24 mouse cellular contexts compared by ENCODE assay signal in genomic region chr3:142541391-142541790, GRCm38 (mm10). TPM values are rescaled to one million over a fixed set of nuclear protein-coding genes. Genes with fewer than 3 reads are reported as not detected.
DNase-seq lines count a peak whose midpoint lies in the region; TF ChIP-seq lines count a peak whose summit lies in the region.
"Had no signal": no experiment of that assay in that cellular context is flagged by ENCODE, and none has a peak within 500 bp of the region (broad histone marks: within the 10 kb centered on the region; RNA-seq: fewer than 3 reads in every experiment).

No protein-coding gene starts in this region.

- H3K79me2 ChIP-seq in CH12.LX (replicated peaks; ENCODE audit: control insufficient read depth, extremely low read depth, insufficient read depth, poor library complexity, severe bottlenecking) = no peaks in the 10 kb centered on the region

- no peak overlapping the region for H3K4me3 ChIP-seq in CH12.LX (replicated peaks in 1 of 3; ENCODE audit: low read depth in 2 of 3, low read length in 2 of 3, poor library complexity in 1 of 3)
- H3K4me3 ChIP-seq: embryonic facial prominence, embryonic 10.5 days; embryonic facial prominence, embryonic 12.5 days; forebrain, embryonic 13.5 days; forebrain, embryonic 15.5 days had no signal

- peaks cover 3 to 22% of the 10 kb centered on the region in 2 experiments for H3K36me3 ChIP-seq in CH12.LX (replicated peaks in 1 of 2; ENCODE audit: control insufficient read depth in 1 of 2, insufficient read depth in 1 of 2, low read length in 1 of 2)
- H3K36me3 ChIP-seq: embryonic facial prominence, embryonic 10.5 days; embryonic facial prominence, embryonic 12.5 days; forebrain, embryonic 15.5 days had no signal

- dilution Hi-C loops in CH12.LX (cut with MboI; ENCODE audit: extremely low pct_ligation_motif_present, extremely low pct_unique_long_range_greater_than_20kb, low sequenced_read_pairs) = no loop called here

- TF ChIP-seq RAD21 in CH12.LX (IDR thresholded peaks at IDR 0.05; ENCODE audit: low read depth, low read length) = no peak

- DNase-seq in adrenal gland, adult (ENCODE audit: inconsistent age in 2 of 2, low spot score in 1 of 2) = peak; percentile 42 to 77
- no peak for DNase-seq in adrenal gland, adult 18-20 months (ENCODE audit: low spot score in 2 of 2)
- peak; percentile 24 for DNase-seq in adrenal gland, adult 8-10 months
- DNase-seq in adrenal gland, postnatal 10 days = no peak
- DNase-seq in CH12.LX (ENCODE audit: extremely low read depth) (no peak), R1 (ENCODE audit: low read depth, low spot score) (peak; percentile 25)
- DNase-seq in urinary bladder, postnatal 4 days (ENCODE audit: low spot score in 2 of 2) = no peak
- no peak for DNase-seq in kidney, adult 11 months
- DNase-seq: B cell, adult 2 months; cerebellum, adult 11-12 months; cerebellum, adult 2 months; cerebellum, adult 9-10 months; cerebellum, postnatal 10 days; cerebellum, postnatal 25 days; forebrain, postnatal 0 days had no signal

- H3K9ac ChIP-seq in CH12.LX (ENCODE audit: insufficient read depth, low read depth) = no peak overlapping the region
- H3K9ac ChIP-seq: embryonic facial prominence, embryonic 12.5 days; forebrain, embryonic 13.5 days; forebrain, embryonic 15.5 days; forebrain, postnatal 0 days had no signal

- TF ChIP-seq EP300 in CH12.LX (IDR thresholded peaks at IDR 0.05; ENCODE audit: low read length) = no peak

- no peak overlapping the region for H3K4me2 ChIP-seq in CH12.LX (ENCODE audit: insufficient read depth, low read depth, poor library complexity, severe bottlenecking)
- H3K4me2 ChIP-seq: embryonic facial prominence, embryonic 12.5 days; forebrain, embryonic 13.5 days; forebrain, embryonic 15.5 days had no signal

- no peaks in the 10 kb centered on the region for H3K9me3 ChIP-seq in CH12.LX (replicated peaks; ENCODE audit: low read length)
- H3K9me3 ChIP-seq: embryonic facial prominence, embryonic 10.5 days; embryonic facial prominence, embryonic 12.5 days; forebrain, embryonic 13.5 days; forebrain, embryonic 15.5 days had no signal

- TF ChIP-seq POLR2A in CH12.LX (IDR thresholded peaks at IDR 0.05; ENCODE audit: low read depth, low read length) = no peak

- TF ChIP-seq CTCF in CH12.LX (conservative IDR thresholded peaks at IDR 0.05 in 1 of 2, IDR thresholded peaks at IDR 0.05 in 1 of 2; ENCODE audit: low read depth in 2 of 2, low read length in 2 of 2) = no peak

- peaks cover 0 to 10% of the 10 kb centered on the region in 2 experiments; a peak in 2 of 4 replicates for H3K4me1 ChIP-seq in CH12.LX (ENCODE audit: control insufficient read depth in 1 of 2, insufficient read depth in 2 of 2)
- H3K4me1 ChIP-seq: embryonic facial prominence, embryonic 10.5 days; embryonic facial prominence, embryonic 12.5 days; forebrain, embryonic 13.5 days; forebrain, embryonic 15.5 days had no signal

- no peak overlapping the region for H3K27ac ChIP-seq in CH12.LX (ENCODE audit: insufficient read depth, low read depth)
- H3K27ac ChIP-seq: embryonic facial prominence, embryonic 10.5 days; embryonic facial prominence, embryonic 12.5 days; forebrain, embryonic 13.5 days; forebrain, embryonic 15.5 days had no signal

- H3K27me3 ChIP-seq in CH12.LX (replicated peaks) = no peaks in the 10 kb centered on the region
- H3K27me3 ChIP-seq: embryonic facial prominence, embryonic 12.5 days; forebrain, embryonic 13.5 days; forebrain, embryonic 15.5 days; Patski had no signal

- in situ Hi-C loops in CH12.LX (cut with MboI; ENCODE audit: low pct_ligation_motif_present, low pct_unique_long_range_greater_than_20kb, low sequenced_read_pairs) = no loop called here

TF ChIP-seq in CH12.LX, 34 proteins besides CTCF, POLR2A, EP300 and RAD21:
- TF ChIP-seq USF2 (conservative IDR thresholded peaks at IDR 0.05; ENCODE audit: low read depth, low read length) = no peak
- TF ChIP-seq JUND (conservative IDR thresholded peaks at IDR 0.05; ENCODE audit: low read depth, low read length) = peak; percentile 81
- no peak for TF ChIP-seq IRF4 (IDR thresholded peaks at IDR 0.05; ENCODE audit: low read depth, low read length)
- no peak for TF ChIP-seq MAX (IDR thresholded peaks at IDR 0.05; ENCODE audit: low read length)

RNA-seq across cellular contexts. Expression of gene Gbp7, which starts 11.2 kb away (rescaled TPM):
- 10 to 100 TPM; 12.6 to 17.9 TPM for total RNA-seq in adrenal gland, adult 18-20 months (2021)
- 10 to 100 TPM; 16.1 to 23.3 (median 17.2) TPM for total RNA-seq in adrenal gland, adult 8-10 months (2022)
- 10 to 100 TPM in 1 of 2 experiments, 1 to 10 TPM in 1; 9.8 to 13.5 TPM for total RNA-seq in adrenal gland, postnatal 10 days (2021)
- total RNA-seq in CH12.LX (2012; rRNA removed) = 5.7 and 8.1 TPM in 2 replicates
- 2.7 and 2.8 TPM in 2 replicates for total RNA-seq in CH12.LX (2014; rRNA removed)
- 2.5 and 2.7 TPM in 2 replicates for polyA plus RNA-seq in CH12.LX (2012; ENCODE audit: insufficient read length, low read depth)

RNA-seq across cellular contexts. Expression of gene Gbp3, which starts 18.4 kb away (rescaled TPM):
- 10 to 100 TPM in 1 of 2 experiments, 1 to 10 TPM in 1; 9.4 to 16.9 TPM for total RNA-seq in adrenal gland, adult 18-20 months (2021)
- total RNA-seq in adrenal gland, adult 8-10 months (2022) = 10 to 100 TPM in 2 of 4 experiments, 1 to 10 TPM in 2; 7.1 to 14.0 (median 9.8) TPM
- 10 to 100 TPM; 11.8 to 15.4 TPM for total RNA-seq in adrenal gland, postnatal 10 days (2021)
- 80.8 and 91.4 TPM in 2 replicates for total RNA-seq in CH12.LX (2012; rRNA removed)
- total RNA-seq in CH12.LX (2014; rRNA removed) = 89.0 and 99.1 TPM in 2 replicates
- polyA plus RNA-seq in CH12.LX (2012; ENCODE audit: insufficient read length, low read depth) = 90.6 and 111 TPM in 2 replicates

RNA-seq across cellular contexts. Expression of gene Gbp5, which starts 47.6 kb away (rescaled TPM):
- 1 to 10 TPM; 3.4 to 6.7 TPM for total RNA-seq in adrenal gland, adult 18-20 months (2021)
- total RNA-seq in adrenal gland, adult 8-10 months (2022) = 1 to 10 TPM; 3.1 to 5.2 (median 4.3) TPM
- total RNA-seq in adrenal gland, postnatal 10 days (2021) = 1 to 10 TPM; 3.4 to 5.1 TPM
- total RNA-seq in CH12.LX (2012; rRNA removed) = 8.3 and 16.1 TPM in 2 replicates
- 1.3 and 1.8 TPM in 2 replicates for total RNA-seq in CH12.LX (2014; rRNA removed)
- polyA plus RNA-seq in CH12.LX (2012; ENCODE audit: insufficient read length, low read depth) = 4.7 and 4.8 TPM in 2 replicates
- total RNA-seq: ES-E14, MEL had no signal
- polyA plus RNA-seq: embryonic facial prominence, embryonic 10.5 days; forebrain, embryonic 11.5 days; forebrain, embryonic 13.5 days had no signal

RNA-seq across cellular contexts. Expression of gene Gbp2b, which starts 53.3 kb away (rescaled TPM):
- total RNA-seq in adrenal gland, adult 18-20 months (2021) = 1 to 10 TPM in 1 of 2 experiments, under 1 TPM in 1; 0.43 to 1.0 TPM
- under 1 TPM; 0.37 to 0.43 (median 0.39) TPM for total RNA-seq in adrenal gland, adult 8-10 months (2022)
- under 1 TPM; 0.36 to 0.58 TPM for total RNA-seq in adrenal gland, postnatal 10 days (2021)
- total RNA-seq in CH12.LX (2012; rRNA removed) (0.04 and 0.08 TPM in 2 replicates), CH12.LX (2014; rRNA removed) (0.55 and 0.74 TPM in 2 replicates)
- polyA plus RNA-seq in CH12.LX (2012; ENCODE audit: insufficient read length, low read depth) = 0.41 and 0.55 TPM in 2 replicates
- total RNA-seq: forebrain, postnatal 0 days; MEL had no signal
- polyA plus RNA-seq: cerebellum, adult 2 months; cortical plate, adult 2 months; embryonic facial prominence, embryonic 10.5 days; embryonic facial prominence, embryonic 12.5 days; forebrain, embryonic 11.5 days; forebrain, embryonic 13.5 days; forebrain, embryonic 15.5 days; forebrain, postnatal 0 days had no signal

Comparison
In these comparisons a context has a peak if more than half of its experiments do, and no peak if none do; other contexts are left out.
1. DNase-seq: peak in adrenal gland, adult (2 of 2), adrenal gland, adult 8-10 months (single experiment) and R1 (single experiment); none in adrenal gland, adult 18-20 months (0 of 2), adrenal gland, postnatal 10 days (single experiment), CH12.LX (single experiment), urinary bladder, postnatal 4 days (0 of 2) and kidney, adult 11 months (single experiment).
2. RNA of gene Gbp3, which starts 18.4 kb away (total RNA-seq): 80.8 to 99.1 TPM in CH12.LX; 9.4 to 16.9 TPM in adrenal gland, adult 18-20 months, 11.8 to 15.4 TPM in adrenal gland, postnatal 10 days and 7.1 to 14.0 TPM in adrenal gland, adult 8-10 months; every median in the first group is over 4 times any median in the second.